Mouse (Mus musculus): ENCODE results near the gene 3110082I17Rik.

Gene 3110082I17Rik

DNA sequence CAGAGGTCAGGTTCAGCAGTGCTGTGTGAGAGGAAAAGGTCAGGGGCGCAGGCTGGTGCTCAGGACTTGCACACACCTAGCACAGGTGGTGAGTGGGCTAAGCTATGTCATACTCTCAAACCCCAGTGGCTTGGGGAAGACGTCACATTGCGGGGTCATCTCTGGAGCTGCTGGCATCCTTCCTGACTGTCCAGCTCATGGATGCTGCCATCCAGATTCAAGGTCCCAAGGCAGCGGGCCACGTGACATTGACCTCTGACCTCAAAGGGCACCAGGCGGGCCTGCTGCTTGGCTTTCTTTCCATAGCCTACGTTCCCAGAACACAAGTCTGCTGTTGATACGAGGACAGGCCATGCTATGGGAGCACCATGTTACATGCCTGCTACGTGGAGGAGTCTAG is 33.3 kb downstream of the 3110082I17Rik start:
- ATAC-seq (ENCODE audit: insufficient number of reproducible peaks, low FRiP score, low TSS enrichment): no peak

DNA sequence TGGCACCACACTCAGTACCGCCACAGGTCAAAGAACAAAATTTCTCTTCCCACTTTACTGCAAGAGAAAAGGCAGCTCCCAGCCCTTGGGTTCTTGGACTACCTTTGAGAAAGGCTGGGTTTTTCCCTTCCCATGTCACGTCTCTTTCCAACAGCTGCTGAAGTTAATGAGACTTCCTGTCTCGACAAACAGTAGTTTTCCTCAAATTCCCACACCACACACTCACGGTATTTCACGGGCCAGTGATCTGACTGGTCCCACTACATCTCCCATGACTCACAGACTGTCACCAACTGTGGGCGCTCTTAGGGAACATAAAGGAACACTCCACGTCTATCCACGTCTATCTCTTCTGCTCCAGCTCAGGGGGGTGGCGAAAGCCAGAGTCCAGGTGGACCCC is 35.1 kb downstream of the 3110082I17Rik start:
- ATAC-seq (ENCODE audit: insufficient number of reproducible peaks, low FRiP score, low TSS enrichment): no peak

DNA sequence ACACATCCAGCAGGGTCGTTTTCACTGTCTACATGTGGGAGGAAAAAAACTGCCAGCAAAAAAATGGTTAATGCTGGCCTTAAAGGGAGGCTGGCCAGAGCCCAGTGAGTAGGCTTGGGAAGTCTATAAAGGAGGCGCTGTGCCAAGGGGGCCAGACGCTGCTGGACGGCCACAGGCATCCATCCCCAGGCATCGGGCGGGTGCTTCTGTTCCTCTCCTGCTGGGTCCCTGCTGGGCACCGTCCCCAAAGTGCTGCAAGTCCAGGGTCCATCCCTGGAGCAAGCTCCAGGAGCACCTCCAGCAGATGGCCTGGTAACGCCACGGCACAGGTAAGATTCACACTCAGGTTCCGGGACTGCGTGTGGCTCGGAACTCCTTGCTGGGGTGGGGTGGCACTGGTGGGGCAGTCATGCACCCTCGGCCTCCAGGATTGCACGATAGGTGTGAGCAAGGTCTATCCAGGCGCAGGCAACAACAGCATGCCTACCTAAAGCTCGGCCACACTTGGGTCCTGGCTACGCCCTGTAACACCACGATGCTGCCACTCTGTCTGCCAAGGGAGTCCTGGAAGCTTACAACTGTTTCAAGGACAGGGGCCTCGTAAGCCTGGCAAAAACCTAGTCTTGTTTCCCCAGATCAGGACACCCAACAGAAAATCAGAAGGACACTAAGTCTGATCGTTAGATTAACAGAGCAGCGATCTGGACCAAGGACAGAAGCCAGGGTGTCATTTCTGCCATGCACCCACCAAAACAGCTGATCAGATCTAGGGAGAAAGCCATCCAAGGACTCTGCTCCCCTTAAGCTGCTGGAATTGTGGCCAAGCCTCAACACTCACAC is 37.1 kb downstream of the 3110082I17Rik start, which contains the start of gene Gper1:
Gene Gper1, plus strand, starts transcription at position 126 of the 840 bp plus-strand sequence.
- ATAC-seq (ENCODE audit: insufficient number of reproducible peaks, low FRiP score, low TSS enrichment): no peak

GRCm38 (mm10) chr5:139418633-139419032 is 41.7 kb downstream of the 3110082I17Rik start:
- ATAC-seq (ENCODE audit: insufficient number of reproducible peaks, low FRiP score, low TSS enrichment): no peak

DNA sequence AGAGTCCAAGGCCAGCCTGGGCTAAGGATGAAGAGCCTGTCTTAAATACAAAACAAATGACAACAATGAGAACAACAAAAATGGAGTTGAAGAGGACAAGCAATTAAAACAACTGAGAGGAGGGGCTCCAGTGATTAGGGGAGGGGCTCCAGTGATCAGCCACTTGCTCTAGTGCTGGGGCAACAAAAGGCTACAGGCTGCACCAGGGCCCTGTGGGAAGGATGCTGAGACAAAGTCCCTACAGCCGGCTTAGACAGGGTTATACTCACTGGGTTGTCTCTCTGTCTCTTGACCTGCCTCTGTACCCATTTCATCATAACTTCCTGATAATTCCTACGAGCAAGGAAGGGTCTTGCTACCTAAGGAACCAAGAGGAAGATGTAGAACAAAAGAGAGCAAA is 42.2 kb downstream of the 3110082I17Rik start:
- ATAC-seq (ENCODE audit: insufficient number of reproducible peaks, low FRiP score, low TSS enrichment): no peak

DNA sequence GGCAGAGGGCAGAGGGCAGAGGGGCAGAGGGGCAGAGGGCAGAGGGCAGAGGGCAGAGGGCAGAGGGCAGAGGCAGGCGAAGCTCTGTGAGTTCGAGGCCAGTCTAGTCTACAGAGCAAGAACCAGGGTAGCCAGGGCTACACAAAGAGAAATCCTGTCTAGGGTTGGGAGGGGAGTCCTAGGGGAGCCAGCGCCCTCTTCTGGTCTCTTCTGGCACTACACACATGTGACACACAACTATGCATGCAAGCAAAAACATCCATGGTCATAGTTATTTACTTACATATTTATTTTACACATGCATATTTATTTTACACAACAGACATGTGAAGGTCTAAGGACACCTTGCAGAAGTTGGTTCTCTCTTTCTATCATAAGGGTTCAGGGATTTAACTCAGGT is 42.8 kb downstream of the 3110082I17Rik start:
- ATAC-seq (ENCODE audit: insufficient number of reproducible peaks, low FRiP score, low TSS enrichment): no peak

DNA sequence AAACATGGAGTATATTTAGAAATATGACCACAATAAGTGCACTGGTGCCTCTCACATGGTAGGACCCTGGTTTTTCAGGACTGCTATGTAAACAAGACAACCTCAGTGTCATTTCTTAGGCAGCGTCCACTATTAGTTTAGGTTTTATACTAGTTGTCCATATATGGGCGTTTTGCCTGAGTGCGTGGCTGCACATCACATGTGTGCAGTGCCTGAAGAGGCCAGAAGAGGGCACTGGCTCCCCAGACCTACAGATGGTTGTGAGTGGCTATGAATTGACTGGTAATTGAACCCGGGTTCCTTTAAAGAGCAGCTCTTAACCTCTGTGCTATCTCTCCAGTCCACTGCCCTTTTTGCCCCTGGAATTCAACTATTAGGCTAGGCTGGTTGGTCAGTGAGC is 43.4 kb downstream of the 3110082I17Rik start:
- no peak for ATAC-seq (ENCODE audit: insufficient number of reproducible peaks, low FRiP score, low TSS enrichment)

- no peak for ATAC-seq (ENCODE audit: insufficient number of reproducible peaks, low FRiP score, low TSS enrichment)
Measured at GRCm38 (mm10) chr5:139415001-139415400, 45.3 kb downstream of the 3110082I17Rik start.

- no peak for ATAC-seq (ENCODE audit: insufficient number of reproducible peaks, low FRiP score, low TSS enrichment)
Measured at GRCm38 (mm10) chr5:139413545-139413944, 46.8 kb downstream of the 3110082I17Rik start.

DNA sequence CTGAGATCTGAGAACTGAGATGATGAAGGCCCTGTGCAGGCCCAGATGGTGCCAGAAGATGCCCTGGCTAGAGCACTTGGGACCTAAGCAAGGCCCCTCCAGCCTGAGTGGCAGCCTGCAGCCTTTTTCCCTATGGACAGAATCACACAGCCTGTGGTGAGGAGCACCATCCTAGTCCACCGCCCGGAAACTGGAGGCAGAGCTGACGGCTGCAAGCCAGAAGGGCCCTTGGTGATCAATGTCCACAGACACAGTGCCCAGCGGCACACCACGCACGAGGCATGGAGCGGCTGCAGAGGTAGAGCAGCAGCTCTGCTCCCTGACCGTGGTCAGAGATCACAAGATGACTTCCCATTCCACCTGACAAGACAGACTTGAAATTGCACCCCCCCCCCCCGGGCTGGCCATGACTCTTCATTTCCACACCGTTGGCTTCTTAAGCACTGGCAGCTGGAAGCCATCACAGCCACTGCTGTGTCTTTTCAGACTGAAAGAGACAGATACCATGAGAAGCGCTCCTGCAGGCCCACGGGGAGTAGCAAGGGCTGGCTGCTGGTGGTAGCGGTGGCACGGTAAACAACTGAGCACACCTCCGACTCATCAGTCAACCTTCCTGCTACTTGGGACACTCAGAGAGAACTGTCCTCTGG is 48.5 kb downstream of the 3110082I17Rik start:
- ATAC-seq (ENCODE audit: insufficient number of reproducible peaks, low FRiP score, low TSS enrichment): no peak

DNA sequence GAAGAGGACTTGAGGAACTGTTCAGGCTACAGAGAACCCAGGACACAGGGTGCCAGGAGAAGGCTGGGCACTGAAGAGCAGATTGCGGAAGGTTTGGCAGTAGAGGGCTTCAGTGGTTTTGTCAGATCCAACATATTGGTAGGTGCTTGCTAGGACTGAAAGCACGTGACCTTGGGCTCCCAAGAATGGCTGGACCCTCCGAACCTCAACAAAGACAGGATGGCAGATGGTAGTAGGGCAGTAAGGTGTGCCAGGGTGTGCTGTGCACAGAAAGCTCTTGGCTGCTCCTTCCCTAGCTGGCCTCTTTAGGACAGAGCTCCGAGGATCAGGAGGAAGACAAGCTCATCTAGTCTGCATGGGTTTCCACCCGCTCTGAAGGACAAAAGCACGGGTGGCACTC is 49.2 kb downstream of the 3110082I17Rik start:
- peak; percentile 47; the same call in 1 of the 2 replicates for ATAC-seq (ENCODE audit: insufficient number of reproducible peaks, low FRiP score, low TSS enrichment)

DNA sequence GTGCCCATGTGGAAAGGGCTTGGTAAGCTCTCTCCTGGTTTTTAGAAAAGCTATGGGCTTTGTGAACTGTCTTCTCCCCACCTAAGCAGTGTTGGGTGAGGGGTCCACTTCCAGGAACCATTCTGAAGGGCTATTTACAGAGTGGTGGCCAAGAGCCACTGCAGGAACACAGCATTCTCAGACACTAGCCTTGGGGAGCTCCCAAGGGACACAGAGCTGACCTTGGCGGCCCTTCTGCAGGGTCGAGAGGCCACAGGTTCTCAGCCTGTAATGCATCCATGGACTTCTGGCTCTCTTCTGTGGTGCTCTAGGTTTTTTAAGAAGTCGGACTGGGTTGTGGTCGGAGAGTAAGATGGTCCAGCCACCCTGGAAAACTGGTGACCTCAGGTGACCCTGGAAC is 50.3 kb downstream of the 3110082I17Rik start:
- no peak for ATAC-seq (ENCODE audit: insufficient number of reproducible peaks, low FRiP score, low TSS enrichment)

- no peak for ATAC-seq (ENCODE audit: insufficient number of reproducible peaks, low FRiP score, low TSS enrichment)
Measured at GRCm38 (mm10) chr5:139409412-139409811, 50.9 kb downstream of the 3110082I17Rik start.

DNA sequence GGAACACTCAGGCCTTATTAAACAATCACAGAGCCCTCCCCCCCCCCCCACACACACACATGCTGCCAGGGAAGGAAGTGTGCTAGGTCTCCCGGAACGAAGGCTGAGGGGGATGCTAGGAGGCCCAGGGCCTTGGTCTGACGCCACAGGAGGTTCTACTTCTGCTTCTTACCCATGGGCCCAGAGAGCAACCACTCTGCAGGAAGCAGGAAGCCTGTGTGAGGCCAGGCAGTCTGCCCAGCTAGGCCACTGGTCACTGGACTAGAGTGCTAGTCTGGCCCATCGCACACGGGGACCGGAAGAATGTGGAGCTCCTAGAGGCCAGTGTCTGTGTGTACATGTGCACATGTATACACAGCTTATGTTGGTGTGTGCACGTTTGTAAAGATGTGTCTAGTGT is 51.8 kb downstream of the 3110082I17Rik start:
- no peak for ATAC-seq (ENCODE audit: insufficient number of reproducible peaks, low FRiP score, low TSS enrichment)

DNA sequence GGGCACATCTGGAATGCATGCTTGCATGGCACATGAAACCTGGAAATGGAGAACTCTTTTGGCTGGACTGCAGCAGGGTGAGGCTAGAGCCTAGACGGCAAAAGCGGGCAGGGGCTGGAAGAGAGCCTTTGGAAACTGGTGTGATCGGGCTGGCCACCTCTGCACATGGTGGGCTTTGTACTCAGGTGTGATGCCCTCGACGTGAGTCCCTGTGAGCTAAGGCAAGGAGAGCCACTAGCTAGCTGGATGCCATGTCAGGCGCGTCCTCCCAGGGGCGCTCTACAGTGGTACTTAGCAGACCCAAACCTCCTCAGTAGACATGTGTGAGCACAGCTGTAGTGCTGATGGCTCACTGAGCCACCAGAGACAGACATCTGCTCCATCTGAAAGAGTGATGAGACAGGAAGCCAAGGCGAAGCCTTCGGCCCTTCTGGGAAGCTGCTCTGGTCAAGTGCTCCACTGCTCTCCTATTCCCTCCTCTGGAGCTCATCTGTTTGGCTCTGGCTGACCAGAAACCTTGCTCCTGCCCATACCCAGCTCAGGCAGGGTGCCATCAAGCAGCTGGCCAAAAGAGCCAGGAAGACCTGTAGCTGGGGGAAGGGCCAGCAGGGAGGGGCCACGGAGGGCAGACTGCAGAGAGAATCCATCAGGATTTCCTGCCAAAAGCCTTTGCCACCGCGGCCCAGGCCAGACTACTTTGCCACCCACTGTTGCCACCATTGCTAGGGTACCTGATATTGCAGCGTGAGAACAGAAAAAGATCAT is 53.0 kb downstream of the 3110082I17Rik start:
- ATAC-seq (ENCODE audit: insufficient number of reproducible peaks, low FRiP score, low TSS enrichment): no peak

DNA sequence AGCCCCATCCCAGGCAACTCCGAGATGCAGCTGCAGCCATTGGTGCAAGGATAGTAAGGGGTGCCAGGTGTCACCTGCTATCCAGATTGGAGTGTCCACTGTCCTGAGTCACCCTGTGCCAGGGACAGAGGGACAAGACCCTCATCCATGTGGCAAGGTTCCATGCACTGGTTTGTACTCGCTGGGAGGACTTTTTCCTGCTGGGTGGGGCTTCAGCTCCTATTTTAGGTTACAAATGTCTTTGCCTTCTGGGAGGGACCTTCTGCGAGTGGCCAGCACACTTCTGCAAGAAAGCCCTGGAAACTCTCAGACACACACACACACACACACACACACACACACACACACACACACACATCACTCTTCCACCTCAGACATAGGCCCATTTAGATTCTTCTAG is 54.4 kb downstream of the 3110082I17Rik start:
- ATAC-seq (ENCODE audit: insufficient number of reproducible peaks, low FRiP score, low TSS enrichment): no peak

DNA sequence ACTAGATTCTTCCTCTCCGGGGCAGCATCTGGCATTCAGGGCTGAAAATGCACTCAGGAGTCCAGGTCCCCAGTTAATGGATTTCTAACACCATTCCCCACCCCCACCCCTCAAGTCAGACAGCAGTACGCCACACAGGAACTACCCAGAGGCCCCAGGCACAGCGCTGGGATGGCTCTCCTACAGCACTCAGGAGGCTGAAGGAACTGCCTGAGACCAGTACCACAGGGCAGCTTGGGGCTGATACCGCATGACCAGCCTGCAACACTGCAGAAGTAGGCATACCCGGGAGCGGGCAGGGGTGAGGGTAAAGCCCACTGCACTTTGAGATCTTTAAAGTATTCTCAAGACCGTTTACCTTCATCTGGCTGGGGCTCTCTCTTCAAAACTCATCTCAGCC is 54.8 kb downstream of the 3110082I17Rik start:
- no peak for ATAC-seq (ENCODE audit: insufficient number of reproducible peaks, low FRiP score, low TSS enrichment)

GRCm38 (mm10) chr5:139404801-139405401 is 55.4 kb downstream of the 3110082I17Rik start, which contains the start of gene C130050O18Rik:
Gene C130050O18Rik (plus strand): TSS chr5:139405280.
- no peak for ATAC-seq (ENCODE audit: insufficient number of reproducible peaks, low FRiP score, low TSS enrichment)

- no peak for ATAC-seq (ENCODE audit: insufficient number of reproducible peaks, low FRiP score, low TSS enrichment)
Measured at GRCm38 (mm10) chr5:139403692-139404260, 56.6 kb downstream of the 3110082I17Rik start.

GRCm38 (mm10) chr5:139402106-139402505 is 58.2 kb downstream of the 3110082I17Rik start:
- no peak for ATAC-seq (ENCODE audit: insufficient number of reproducible peaks, low FRiP score, low TSS enrichment)
